Comparison of ENCODE assay signal across 39 mouse cellular contexts in the genomic region with DNA sequence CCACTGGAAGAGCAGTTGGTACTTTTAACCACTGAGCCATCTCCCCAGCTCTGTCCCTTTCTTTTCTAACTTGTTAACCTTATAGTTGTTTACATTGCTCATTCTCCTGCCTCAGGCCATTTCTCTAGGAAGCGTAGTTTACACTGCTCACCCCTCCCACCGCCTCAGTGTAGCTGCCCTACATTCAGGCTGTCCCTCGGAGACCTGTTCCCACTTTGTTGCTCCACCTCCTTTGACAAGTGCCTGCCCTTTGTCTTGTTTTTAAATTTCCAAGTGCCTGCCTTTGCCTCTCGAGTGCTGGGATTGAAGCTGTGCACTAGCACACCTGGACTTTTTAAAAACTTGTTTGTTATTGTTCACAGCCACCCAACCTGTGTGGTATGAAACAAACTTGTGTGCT. TPM values are rescaled to one million over a fixed set of nuclear protein-coding genes. Genes with fewer than 3 reads are reported as not detected.
"Had no signal": no experiment of that assay in that cellular context is flagged by ENCODE, and none has a peak within 500 bp of the region (broad histone marks: within the 10 kb centered on the region; RNA-seq: fewer than 3 reads in every experiment).

No protein-coding gene starts in this region.

- H3K27me3 ChIP-seq: heart, embryonic 12.5 days; heart, embryonic 13.5 days; heart, embryonic 15.5 days; hindbrain, embryonic 12.5 days; hindbrain, embryonic 13.5 days; hindbrain, embryonic 15.5 days; intestine, embryonic 15.5 days; kidney, embryonic 15.5 days had no signal

- H3K4me3 ChIP-seq: heart, embryonic 12.5 days; heart, embryonic 13.5 days; heart, embryonic 15.5 days; hindbrain, embryonic 10.5 days; hindbrain, embryonic 12.5 days; hindbrain, embryonic 13.5 days; hindbrain, embryonic 15.5 days; intestine, embryonic 15.5 days; kidney, embryonic 15.5 days; layer of hippocampus, adult 2 months had no signal

- H3K9me3 ChIP-seq: heart, embryonic 12.5 days; heart, embryonic 13.5 days; heart, embryonic 15.5 days; hindbrain, embryonic 10.5 days; hindbrain, embryonic 12.5 days; hindbrain, embryonic 13.5 days; hindbrain, embryonic 15.5 days; intestine, embryonic 15.5 days; kidney, embryonic 15.5 days had no signal

- H3K9ac ChIP-seq: heart, embryonic 12.5 days; heart, embryonic 13.5 days; heart, embryonic 15.5 days; hindbrain, embryonic 12.5 days; hindbrain, embryonic 13.5 days; hindbrain, embryonic 14.5 days; hindbrain, embryonic 15.5 days; intestine, embryonic 15.5 days; kidney, embryonic 15.5 days had no signal

- ATAC-seq: hindbrain, embryonic 16.5 days; hindbrain, postnatal 0 days; inflammation-experienced regulatory T-cells, adult 6 months; intestine, embryonic 15.5 days; intestine, embryonic 16.5 days; intestine, postnatal 0 days had no signal

- DNase-seq: heart, postnatal 10 days; heart, postnatal 14 days; heart, postnatal 36 days; heart, postnatal 4 days; kidney, adult 11 months; kidney, adult 18-20 months; kidney, adult 2 months; kidney, adult 8-10 months; kidney, adult 9 months; kidney, postnatal 10 days; kidney, postnatal 14 days; kidney, postnatal 25 days; kidney, postnatal 36 days; kidney, postnatal 4 days; layer of hippocampus, adult 9-11 months; layer of hippocampus, postnatal 36 days had no signal

- H3K4me2 ChIP-seq: heart, embryonic 11.5 days; heart, embryonic 12.5 days; heart, embryonic 13.5 days; heart, embryonic 15.5 days; hindbrain, embryonic 12.5 days; hindbrain, embryonic 13.5 days; hindbrain, embryonic 14.5 days; hindbrain, embryonic 15.5 days; intestine, embryonic 15.5 days; kidney, embryonic 15.5 days had no signal

- H3K27ac ChIP-seq: heart, embryonic 13.5 days; heart, embryonic 15.5 days; hindbrain, embryonic 10.5 days; hindbrain, embryonic 12.5 days; hindbrain, embryonic 13.5 days; hindbrain, embryonic 14.5 days; hindbrain, embryonic 15.5 days; hindbrain, postnatal 0 days; intestine, embryonic 15.5 days; kidney, embryonic 15.5 days; kidney, postnatal 0 days; layer of hippocampus, adult 2 months had no signal

RNA-seq across cellular contexts. Expression of gene G430095P16Rik, which starts 29.5 kb away (rescaled TPM):
- total RNA-seq: hindbrain, postnatal 0 days; layer of hippocampus, adult 18-20 months; layer of hippocampus, adult 8-10 months; layer of hippocampus, postnatal 10 days; layer of hippocampus, postnatal 14 days; layer of hippocampus, postnatal 25 days; layer of hippocampus, postnatal 36 days had no signal
